Mouse (Mus musculus): ENCODE results near the gene Slc5a8. TPM values are rescaled to one million over a fixed set of nuclear protein-coding genes. Genes with fewer than 3 reads are reported as not detected.

Slc5a8 gene
- polyA plus RNA-seq, 1 experiment from 2014 or later = 0.13 TPM

DNA sequence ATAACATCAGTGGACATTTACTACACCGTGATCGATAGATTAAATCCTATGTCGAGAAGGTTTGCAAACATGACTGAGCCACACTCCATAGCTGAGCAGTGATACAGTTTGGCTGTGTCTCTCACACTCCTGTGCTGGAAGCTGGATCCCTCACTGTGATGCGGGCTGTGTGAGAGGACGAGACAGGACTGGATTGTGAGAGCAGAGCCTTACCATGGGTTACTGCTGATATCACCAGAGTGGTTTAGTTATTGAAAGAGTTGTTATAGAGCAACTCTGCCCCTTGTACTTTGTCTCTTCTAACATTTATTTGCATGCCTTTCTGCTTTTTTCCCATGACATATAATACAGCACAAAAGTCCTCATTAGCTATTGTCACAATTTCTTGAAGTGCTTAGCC is 23.5 kb upstream of the Slc5a8 start:
- H3K9ac ChIP-seq (replicated peaks; ENCODE audit: low read depth) = no peak overlapping the region
- ATAC-seq (no peak), DNase-seq (ENCODE audit: low spot score) (no peak)
- no peaks in the 10 kb centered on the region for H3K9me3 ChIP-seq (ENCODE audit: low read length)
- H3K27me3 ChIP-seq (replicated peaks; ENCODE audit: insufficient read depth, low read length) = no peaks in the 10 kb centered on the region
- TF ChIP-seq CTCF (IDR thresholded peaks at IDR 0.05) (no peak), EP300 (IDR thresholded peaks at IDR 0.05) (no peak)
- no peaks in the 10 kb centered on the region for H3K36me3 ChIP-seq (ENCODE audit: insufficient read depth, low read length)
- H3K27ac ChIP-seq (ENCODE audit: low read length) = no peak overlapping the region
- H3K4me3 ChIP-seq (ENCODE audit: low read depth, low read length) = no peak overlapping the region
- H3K4me1 ChIP-seq (ENCODE audit: insufficient read depth, low read depth, low read length) = no peaks in the 10 kb centered on the region
- 83% methylated on average over 5 of the region's 5 CpGs for WGBS
- H3K4me2 ChIP-seq (replicated peaks; ENCODE audit: low read depth, low read length) = no peak overlapping the region

- H3K4me3 ChIP-seq (ENCODE audit: low read depth, low read length) = no peak overlapping the region
- ATAC-seq = no peak
- H3K9me3 ChIP-seq (ENCODE audit: low read length) = no peaks in the 10 kb centered on the region
- H3K27ac ChIP-seq (ENCODE audit: low read length) = no peak overlapping the region
- no peaks in the 10 kb centered on the region for H3K36me3 ChIP-seq (ENCODE audit: insufficient read depth, low read length)
- H3K4me2 ChIP-seq (replicated peaks; ENCODE audit: low read depth, low read length) = no peak overlapping the region
- no peak overlapping the region for H3K9ac ChIP-seq (replicated peaks; ENCODE audit: low read depth)
- H3K4me1 ChIP-seq (ENCODE audit: insufficient read depth, low read depth, low read length) = no peaks in the 10 kb centered on the region
- no peaks in the 10 kb centered on the region for H3K27me3 ChIP-seq (replicated peaks; ENCODE audit: insufficient read depth, low read length)
- TF ChIP-seq CTCF (IDR thresholded peaks at IDR 0.05) (no peak), EP300 (IDR thresholded peaks at IDR 0.05) (no peak)
- 46% methylated on average over 2 of the region's 2 CpGs for WGBS
- no peak for DNase-seq (ENCODE audit: low spot score)
Observed at GRCm38 (mm10) chr10:88866017-88866416, 19.8 kb upstream of the Slc5a8 start.

- DNase-seq (ENCODE audit: low spot score) = no peak
- H3K9me3 ChIP-seq (ENCODE audit: low read length) = no peaks in the 10 kb centered on the region
- H3K27me3 ChIP-seq (replicated peaks; ENCODE audit: insufficient read depth, low read length) = no peaks in the 10 kb centered on the region
- ATAC-seq = no peak
- H3K27ac ChIP-seq (ENCODE audit: low read length) = no peak overlapping the region
- no peak for TF ChIP-seq EP300 (IDR thresholded peaks at IDR 0.05)
- no peak for TF ChIP-seq CTCF (IDR thresholded peaks at IDR 0.05)
- no peak overlapping the region for H3K9ac ChIP-seq (replicated peaks; ENCODE audit: low read depth)
- H3K36me3 ChIP-seq (ENCODE audit: insufficient read depth, low read length) = no peaks in the 10 kb centered on the region
- 68% methylated on average over 5 of the region's 5 CpGs for WGBS
- no peak overlapping the region for H3K4me3 ChIP-seq (ENCODE audit: low read depth, low read length)
- no peak overlapping the region for H3K4me2 ChIP-seq (replicated peaks; ENCODE audit: low read depth, low read length)
- no peaks in the 10 kb centered on the region for H3K4me1 ChIP-seq (ENCODE audit: insufficient read depth, low read depth, low read length)
Observed at GRCm38 (mm10) chr10:88874870-88875269, 10.9 kb upstream of the Slc5a8 start.

DNA sequence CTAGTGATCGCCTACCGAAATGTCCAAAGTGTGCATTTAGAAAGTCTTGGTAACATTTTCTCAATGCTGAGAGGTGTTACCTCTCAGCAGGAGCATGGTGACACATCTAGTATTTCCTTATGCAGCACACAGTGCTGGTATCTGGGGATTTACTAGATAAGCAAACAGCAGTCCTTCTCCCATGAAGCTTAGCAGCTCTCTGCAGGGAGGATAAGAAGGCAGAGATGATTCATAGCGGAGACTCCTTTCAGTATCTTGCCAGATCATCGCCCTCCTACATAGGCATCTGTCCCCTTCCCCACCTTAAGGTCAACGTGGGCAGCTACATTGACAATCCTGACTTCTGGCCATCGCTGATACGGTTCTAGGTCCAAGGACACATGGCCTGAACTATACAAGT is 8.4 kb upstream of the Slc5a8 start:
- TF ChIP-seq CTCF (IDR thresholded peaks at IDR 0.05) (no peak), EP300 (IDR thresholded peaks at IDR 0.05) (no peak)
- DNase-seq (ENCODE audit: low spot score) (no peak), ATAC-seq (no peak)
- no peaks in the 10 kb centered on the region for H3K27me3 ChIP-seq (replicated peaks; ENCODE audit: insufficient read depth, low read length)
- H3K4me2 ChIP-seq (replicated peaks; ENCODE audit: low read depth, low read length) = no peak overlapping the region
- no peaks in the 10 kb centered on the region for H3K9me3 ChIP-seq (ENCODE audit: low read length)
- no peaks in the 10 kb centered on the region for H3K4me1 ChIP-seq (ENCODE audit: insufficient read depth, low read depth, low read length)
- no peak overlapping the region for H3K27ac ChIP-seq (ENCODE audit: low read length)
- no peak overlapping the region for H3K4me3 ChIP-seq (ENCODE audit: low read depth, low read length)
- WGBS = 72% methylated on average over 7 of the region's 7 CpGs
- H3K9ac ChIP-seq (replicated peaks; ENCODE audit: low read depth) = no peak overlapping the region
- H3K36me3 ChIP-seq (ENCODE audit: insufficient read depth, low read length) = no peaks in the 10 kb centered on the region

GRCm38 (mm10) chr10:88883721-88884120 is 2.1 kb upstream of the Slc5a8 start:
- Histone ChIP-seq H3K4me3 (ENCODE audit: low read depth, low read length) (no peak overlapping the region), H3K27me3 (replicated peaks; ENCODE audit: insufficient read depth, low read length) (peaks cover 3% of the 10 kb centered on the region; the same call in 1 of the 2 replicates), H3K9ac (replicated peaks; ENCODE audit: low read depth) (no peak overlapping the region), H3K4me1 (ENCODE audit: insufficient read depth, low read depth, low read length) (no peaks in the 10 kb centered on the region), H3K9me3 (ENCODE audit: low read length) (no peaks in the 10 kb centered on the region), H3K27ac (ENCODE audit: low read length) (no peak overlapping the region), H3K4me2 (replicated peaks; ENCODE audit: low read depth, low read length) (no peak overlapping the region), H3K36me3 (ENCODE audit: insufficient read depth, low read length) (no peaks in the 10 kb centered on the region)
- DNase-seq (ENCODE audit: low spot score) = no peak
- 81% methylated on average over 2 of the region's 2 CpGs for WGBS
- TF ChIP-seq CTCF (IDR thresholded peaks at IDR 0.05) = no peak
- TF ChIP-seq EP300 (IDR thresholded peaks at IDR 0.05) = no peak
- no peak for ATAC-seq

DNA sequence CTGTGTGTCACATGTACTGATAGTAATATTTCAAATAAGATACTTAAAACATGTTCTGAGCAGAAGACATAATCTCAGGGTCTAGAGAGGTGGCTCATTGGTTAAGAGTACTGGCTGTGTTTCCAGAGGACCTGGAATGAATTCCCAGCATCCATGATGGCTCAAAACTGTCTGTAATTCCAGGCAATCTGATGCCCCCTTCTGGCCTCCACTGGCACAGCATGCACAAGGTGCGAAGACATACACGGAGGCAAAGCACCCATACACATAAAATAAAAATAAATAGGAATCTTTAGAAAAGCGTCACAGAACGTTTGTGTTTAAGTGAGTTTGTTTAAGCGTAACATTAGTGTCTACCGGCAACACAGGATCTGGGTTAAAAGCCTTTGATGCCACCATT is 956 bp upstream of the Slc5a8 start:
- H3K4me3 ChIP-seq (ENCODE audit: low read depth, low read length) = no peak overlapping the region
- TF ChIP-seq CTCF (IDR thresholded peaks at IDR 0.05) (no peak), EP300 (IDR thresholded peaks at IDR 0.05) (no peak)
- H3K4me2 ChIP-seq (replicated peaks; ENCODE audit: low read depth, low read length) = no peak overlapping the region
- no peak overlapping the region for H3K27ac ChIP-seq (ENCODE audit: low read length)
- ATAC-seq = no peak
- H3K4me1 ChIP-seq (ENCODE audit: insufficient read depth, low read depth, low read length) = no peaks in the 10 kb centered on the region
- H3K9ac ChIP-seq (replicated peaks; ENCODE audit: low read depth) = no peak overlapping the region
- H3K9me3 ChIP-seq (ENCODE audit: low read length) = no peaks in the 10 kb centered on the region
- H3K36me3 ChIP-seq (ENCODE audit: insufficient read depth, low read length) = no peaks in the 10 kb centered on the region
- 69% methylated on average over 6 of the region's 6 CpGs for WGBS
- peaks cover 3% of the 10 kb centered on the region; the same call in 1 of the 2 replicates for H3K27me3 ChIP-seq (replicated peaks; ENCODE audit: insufficient read depth, low read length)
- no peak for DNase-seq (ENCODE audit: low spot score)

DNA sequence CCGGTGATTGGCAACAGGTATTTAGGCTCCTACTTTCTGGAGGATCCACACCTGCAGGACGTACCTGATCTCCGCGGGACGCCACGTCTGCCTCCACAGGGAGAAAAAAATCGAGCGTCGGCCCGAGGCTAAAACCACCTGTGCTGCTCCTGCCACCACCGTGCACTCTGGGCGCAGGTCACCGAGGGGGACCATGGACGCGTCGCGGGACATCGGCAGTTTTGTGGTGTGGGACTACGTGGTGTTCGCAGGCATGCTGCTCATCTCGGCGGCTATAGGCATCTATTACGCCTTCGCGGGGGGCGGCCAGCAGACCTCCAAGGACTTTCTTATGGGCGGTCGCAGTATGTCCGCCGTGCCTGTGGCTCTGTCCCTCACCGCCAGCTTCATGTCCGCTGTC is 322 bp downstream of the Slc5a8 start:
- H3K4me3 ChIP-seq (ENCODE audit: low read depth, low read length) = no peak overlapping the region
- H3K27me3 ChIP-seq (replicated peaks; ENCODE audit: insufficient read depth, low read length) = peaks cover 3% of the 10 kb centered on the region; the same call in 1 of the 2 replicates
- ATAC-seq (no peak), DNase-seq (ENCODE audit: low spot score) (no peak)
- no peaks in the 10 kb centered on the region for H3K36me3 ChIP-seq (ENCODE audit: insufficient read depth, low read length)
- no peak overlapping the region for H3K4me2 ChIP-seq (replicated peaks; ENCODE audit: low read depth, low read length)
- TF ChIP-seq CTCF (IDR thresholded peaks at IDR 0.05) (no peak), EP300 (IDR thresholded peaks at IDR 0.05) (no peak)
- H3K9me3 ChIP-seq (ENCODE audit: low read length) = no peaks in the 10 kb centered on the region
- no peaks in the 10 kb centered on the region for H3K4me1 ChIP-seq (ENCODE audit: insufficient read depth, low read depth, low read length)
- WGBS = 3% methylated on average over 32 of the region's 32 CpGs
- H3K27ac ChIP-seq (ENCODE audit: low read length) = no peak overlapping the region
- H3K9ac ChIP-seq (replicated peaks; ENCODE audit: low read depth) = no peak overlapping the region
